Mouse (Mus musculus): ENCODE measurements around the gene 4632433K11Rik.
A peak's percentile ranks its signal among the peaks of the same experiment; 100 is the strongest.

Gene 4632433K11Rik

GRCm38 (mm10) chr7:5020000-5020681 is 13.8 kb upstream of the 4632433K11Rik start, which contains the start of the genes Zfp865 and Ccdc106:
Gene Zfp865 (plus strand): TSS chr7:5020376.
Gene Ccdc106 (plus strand): TSS chr7:5020553.
- peak; percentile 99 for DNase-seq (ENCODE audit: low read depth, low spot score)

GRCm38 (mm10) chr7:5020685-5021084 is 13.2 kb upstream of the 4632433K11Rik start:
- DNase-seq (ENCODE audit: low read depth, low spot score): peak; percentile 15

GRCm38 (mm10) chr7:5021197-5021596 is 12.7 kb upstream of the 4632433K11Rik start:
- DNase-seq (ENCODE audit: low read depth, low spot score): no peak

- DNase-seq (ENCODE audit: low read depth, low spot score): no peak
Measured at GRCm38 (mm10) chr7:5029543-5029942, 4.4 kb upstream of the 4632433K11Rik start.

- no peak for DNase-seq (ENCODE audit: low read depth, low spot score)
Measured at GRCm38 (mm10) chr7:5029946-5030345, 4.0 kb upstream of the 4632433K11Rik start.

- no peak for DNase-seq (ENCODE audit: low read depth, low spot score)
Measured at GRCm38 (mm10) chr7:5030554-5031275, 3.2 kb upstream of the 4632433K11Rik start.

- no peak for DNase-seq (ENCODE audit: low read depth, low spot score)
Measured at GRCm38 (mm10) chr7:5031496-5031895, 2.4 kb upstream of the 4632433K11Rik start.

- no peak for DNase-seq (ENCODE audit: low read depth, low spot score)
Measured at GRCm38 (mm10) chr7:5035628-5036027, 1.7 kb downstream of the 4632433K11Rik start.

GRCm38 (mm10) chr7:5036136-5036535 is 2.2 kb downstream of the 4632433K11Rik start:
- no peak for DNase-seq (ENCODE audit: low read depth, low spot score)

GRCm38 (mm10) chr7:5037026-5037425 is 3.1 kb downstream of the 4632433K11Rik start:
- no peak for DNase-seq (ENCODE audit: low read depth, low spot score)

GRCm38 (mm10) chr7:5037467-5037866 is 3.5 kb downstream of the 4632433K11Rik start:
- DNase-seq (ENCODE audit: low read depth, low spot score): no peak

GRCm38 (mm10) chr7:5038109-5038732 is 4.3 kb downstream of the 4632433K11Rik start, which contains the start of gene Zfp784:
Gene Zfp784 (minus strand): TSS chr7:5038446.
- DNase-seq (ENCODE audit: low read depth, low spot score): peak; percentile 92

- no peak for DNase-seq (ENCODE audit: low read depth, low spot score)
Measured at GRCm38 (mm10) chr7:5038940-5039339, 5.0 kb downstream of the 4632433K11Rik start.

GRCm38 (mm10) chr7:5044981-5045380 is 11.1 kb downstream of the 4632433K11Rik start:
- DNase-seq (ENCODE audit: low read depth, low spot score): no peak

GRCm38 (mm10) chr7:5046112-5046511 is 12.2 kb downstream of the 4632433K11Rik start:
- no peak for DNase-seq (ENCODE audit: low read depth, low spot score)

GRCm38 (mm10) chr7:5047313-5047712 is 13.4 kb downstream of the 4632433K11Rik start:
- no peak for DNase-seq (ENCODE audit: low read depth, low spot score)

GRCm38 (mm10) chr7:5051193-5052192 is 17.6 kb downstream of the 4632433K11Rik start, which contains the start of gene Zfp580:
Gene Zfp580 (plus strand): TSS chr7:5051538.
- peak; percentile 84 for DNase-seq (ENCODE audit: low read depth, low spot score)

- DNase-seq (ENCODE audit: low read depth, low spot score): no peak
Measured at GRCm38 (mm10) chr7:5052438-5052837, 18.5 kb downstream of the 4632433K11Rik start.

GRCm38 (mm10) chr7:5052931-5053343 is 19.0 kb downstream of the 4632433K11Rik start:
- no peak for DNase-seq (ENCODE audit: low read depth, low spot score)

- no peak for DNase-seq (ENCODE audit: low read depth, low spot score)
Measured at GRCm38 (mm10) chr7:5053456-5054179, 19.7 kb downstream of the 4632433K11Rik start.

Data from mesoderm, embryonic 11.5 days (tissue).